23 mouse cellular contexts compared by ENCODE assay signal in genomic region chr3:85880068-85880467, GRCm38 (mm10). TPM values are rescaled to one million over a fixed set of nuclear protein-coding genes. Genes with fewer than 3 reads are reported as not detected.
DNase-seq lines count a peak whose midpoint lies in the region; ATAC-seq and TF ChIP-seq lines count a peak whose summit lies in the region.
"Had no signal": no experiment of that assay in that cellular context is flagged by ENCODE, and none has a peak within 500 bp of the region (broad histone marks: within the 10 kb centered on the region; RNA-seq: fewer than 3 reads in every experiment).

No protein-coding gene starts in this region.

- ATAC-seq in midbrain, embryonic 11.5 days (ENCODE audit: low FRiP score): no peak
- no peak for ATAC-seq in midbrain, embryonic 14.5 days (ENCODE audit: low FRiP score, low TSS enrichment)
- ATAC-seq in stomach, embryonic 16.5 days (ENCODE audit: insufficient read depth, low FRiP score): no peak
- ATAC-seq: forebrain, embryonic 14.5 days had no signal

- 89% methylated on average over 8 of the region's 8 CpGs for WGBS in midbrain, embryonic 11.5 days
- 90% methylated on average over 8 of the region's 8 CpGs for WGBS in midbrain, embryonic 14.5 days
- 72% methylated on average over 8 of the region's 8 CpGs for WGBS in stomach, embryonic 16.5 days

- no peak overlapping the region for H3K4me3 ChIP-seq in gastrocnemius, adult 2 months
- H3K4me3 ChIP-seq in midbrain, embryonic 11.5 days (ENCODE audit: low read depth, low read length): no peak overlapping the region
- H3K4me3 ChIP-seq in midbrain, embryonic 14.5 days (replicated peaks; ENCODE audit: low read depth, low read length): no peak overlapping the region
- H3K4me3 ChIP-seq in stomach, embryonic 16.5 days (replicated peaks; ENCODE audit: low read length): no peak overlapping the region
- H3K4me3 ChIP-seq: embryonic facial prominence, embryonic 13.5 days; embryonic facial prominence, embryonic 15.5 days; erythroblast, embryonic 14.5 days; forebrain, embryonic 10.5 days; forebrain, embryonic 12.5 days had no signal

- no peaks in the 10 kb centered on the region for H3K9me3 ChIP-seq in midbrain, embryonic 11.5 days (ENCODE audit: control insufficient read depth, low read length)
- H3K9me3 ChIP-seq in midbrain, embryonic 14.5 days (ENCODE audit: control insufficient read depth, low read length): no peaks in the 10 kb centered on the region
- no peaks in the 10 kb centered on the region for H3K9me3 ChIP-seq in stomach, embryonic 16.5 days (replicated peaks; ENCODE audit: control insufficient read depth, low read length)
- H3K9me3 ChIP-seq: embryonic facial prominence, embryonic 13.5 days; embryonic facial prominence, embryonic 15.5 days; forebrain, embryonic 10.5 days; forebrain, embryonic 12.5 days had no signal

- H3K4me1 ChIP-seq in midbrain, embryonic 11.5 days (ENCODE audit: control insufficient read depth, insufficient read depth, low read length): no peaks in the 10 kb centered on the region
- H3K4me1 ChIP-seq in midbrain, embryonic 14.5 days (ENCODE audit: control insufficient read depth, insufficient read depth, low read length): no peaks in the 10 kb centered on the region
- peaks cover 7% of the 10 kb centered on the region; the same call in 1 of the 2 replicates for H3K4me1 ChIP-seq in stomach, embryonic 16.5 days (ENCODE audit: control insufficient read depth, insufficient read depth, low read length)
- H3K4me1 ChIP-seq: embryonic facial prominence, embryonic 13.5 days; embryonic facial prominence, embryonic 15.5 days; forebrain, embryonic 10.5 days; forebrain, embryonic 12.5 days had no signal

- no peaks in the 10 kb centered on the region for H3K27me3 ChIP-seq in midbrain, embryonic 11.5 days (ENCODE audit: control insufficient read depth, insufficient read depth, low read length)
- H3K27me3 ChIP-seq in midbrain, embryonic 14.5 days (ENCODE audit: control insufficient read depth, insufficient read depth, low read length): no peaks in the 10 kb centered on the region
- no peaks in the 10 kb centered on the region for H3K27me3 ChIP-seq in stomach, embryonic 16.5 days (ENCODE audit: control insufficient read depth, insufficient read depth, low read length)
- H3K27me3 ChIP-seq: embryonic facial prominence, embryonic 13.5 days; embryonic facial prominence, embryonic 15.5 days had no signal

- no peak overlapping the region for H3K9ac ChIP-seq in midbrain, embryonic 11.5 days (ENCODE audit: low read length)
- no peak overlapping the region for H3K9ac ChIP-seq in midbrain, embryonic 14.5 days (replicated peaks; ENCODE audit: low read length)
- H3K9ac ChIP-seq in stomach, embryonic 16.5 days (ENCODE audit: low read length): no peak overlapping the region
- H3K9ac ChIP-seq: embryonic facial prominence, embryonic 13.5 days; embryonic facial prominence, embryonic 15.5 days; forebrain, embryonic 12.5 days had no signal

- no peak for TF ChIP-seq CTCF in gastrocnemius, adult 2 months (IDR thresholded peaks at IDR 0.05)

- peak overlapping the region; percentile 76 for H3K27ac ChIP-seq in gastrocnemius, adult 2 months
- H3K27ac ChIP-seq in midbrain, embryonic 11.5 days (ENCODE audit: low read depth, low read length): no peak overlapping the region
- H3K27ac ChIP-seq in midbrain, embryonic 14.5 days (replicated peaks; ENCODE audit: low read depth, low read length): no peak overlapping the region
- peak overlapping the region; percentile 17; the same call in 1 of the 2 replicates for H3K27ac ChIP-seq in stomach, embryonic 16.5 days (ENCODE audit: low read length)
- H3K27ac ChIP-seq: embryonic facial prominence, embryonic 13.5 days; embryonic facial prominence, embryonic 15.5 days; forebrain, embryonic 10.5 days; forebrain, embryonic 12.5 days had no signal

- no peak overlapping the region for H3K4me2 ChIP-seq in midbrain, embryonic 11.5 days
- H3K4me2 ChIP-seq in midbrain, embryonic 14.5 days (ENCODE audit: low read length): no peak overlapping the region
- no peak overlapping the region for H3K4me2 ChIP-seq in stomach, embryonic 16.5 days (ENCODE audit: low read depth, low read length)
- H3K4me2 ChIP-seq: embryonic facial prominence, embryonic 13.5 days; embryonic facial prominence, embryonic 15.5 days; forebrain, embryonic 12.5 days had no signal

- intact Hi-C loops in gastrocnemius, adult 2 months (cut with DNase I): no loop called here

- H3K36me3 ChIP-seq in midbrain, embryonic 11.5 days (ENCODE audit: control insufficient read depth, insufficient read depth, low read length): no peaks in the 10 kb centered on the region
- H3K36me3 ChIP-seq in midbrain, embryonic 14.5 days (ENCODE audit: control insufficient read depth, insufficient read depth, low read length): no peaks in the 10 kb centered on the region
- H3K36me3 ChIP-seq in stomach, embryonic 16.5 days (ENCODE audit: control insufficient read depth, insufficient read depth, low read length): no peaks in the 10 kb centered on the region
- H3K36me3 ChIP-seq: embryonic facial prominence, embryonic 13.5 days; embryonic facial prominence, embryonic 15.5 days; forebrain, embryonic 10.5 days; forebrain, embryonic 12.5 days had no signal

- DNase-seq in gastrocnemius, adult 2 months: no peak
- no peak for DNase-seq in gastrocnemius, adult 8-10 months (ENCODE audit: low spot score in 2 of 2)
- peak; percentile 69 for DNase-seq in midbrain, embryonic 11.5 days (ENCODE audit: low spot score, missing footprints)
- DNase-seq in midbrain, embryonic 14.5 days: no peak
- no peak for DNase-seq in urinary bladder, postnatal 10 days (ENCODE audit: low spot score)
- DNase-seq in spleen, adult 18-20 months: no peak
- DNase-seq: B cell, adult 2 months; cerebellum, adult 11 months; cerebellum, adult 18-20 months; cerebellum, adult 8-10 months; cerebellum, adult 9-11 months; cerebellum, postnatal 14 days; cerebellum, postnatal 36 days; embryo, embryonic 11 days had no signal

RNA-seq across cellular contexts. Expression of gene Glt28d2, which starts 7.2 kb away (rescaled TPM):
- 1 to 10 TPM; 8.0 to 9.4 TPM for total RNA-seq in gastrocnemius, adult 2 months (2021)
- total RNA-seq in gastrocnemius, adult 8-10 months (2022): 1 to 10 TPM; 5.6 to 8.9 (median 5.8) TPM
- polyA plus RNA-seq in midbrain, embryonic 11.5 days (2014; fragmentation: Nextera tagmentation; extraction: Ambion mirVana): 0.15 and 0.29 TPM in 2 replicates
- polyA plus RNA-seq in midbrain, embryonic 14.5 days (2014; fragmentation: Nextera tagmentation; extraction: Ambion mirVana): 0.21 and 0.34 TPM in 2 replicates
- polyA plus RNA-seq in stomach, embryonic 16.5 days (2015; fragmentation: Nextera tagmentation; extraction: Ambion mirVana): 3.8 and 4.8 TPM in 2 replicates
- total RNA-seq: common myeloid progenitor, adult 5-6 weeks; MEL had no signal

RNA-seq across cellular contexts. Expression of gene Gm37240, which starts 7.2 kb away (rescaled TPM):
- total RNA-seq in gastrocnemius, adult 2 months (2021): 10 to 100 TPM; 34.5 to 37.4 TPM
- total RNA-seq in gastrocnemius, adult 8-10 months (2022): 10 to 100 TPM; 29.7 to 37.8 (median 36.6) TPM
- 0.67 and 0.91 TPM in 2 replicates for polyA plus RNA-seq in midbrain, embryonic 11.5 days (2014; fragmentation: Nextera tagmentation; extraction: Ambion mirVana)
- 0.11 TPM in 1 of 2 replicates, not detected in the other for polyA plus RNA-seq in midbrain, embryonic 14.5 days (2014; fragmentation: Nextera tagmentation; extraction: Ambion mirVana)
- 11.4 and 13.0 TPM in 2 replicates for polyA plus RNA-seq in stomach, embryonic 16.5 days (2015; fragmentation: Nextera tagmentation; extraction: Ambion mirVana)
- total RNA-seq: common myeloid progenitor, adult 5-6 weeks; MEL had no signal
- polyA plus RNA-seq: erythroblast, embryonic 14.5 days had no signal

Comparison
In these comparisons a context has a peak if more than half of its experiments do, and no peak if none do; other contexts are left out.
1. H3K27ac ChIP-seq: peak in gastrocnemius, adult 2 months (single experiment) and stomach, embryonic 16.5 days (single experiment); none in midbrain, embryonic 11.5 days (single experiment) and midbrain, embryonic 14.5 days (single experiment).